Mouse (Mus musculus) ES-CJ7 (cell line): Measurements from ENCODE around the gene Otogl.
A peak's percentile ranks its signal among the peaks of the same experiment; 100 is the strongest.

Experiments
- DNase-seq: peaks from one replicate; pipeline ENCODE4 v3.0.0; 2011; ENCODE audit warnings: low read depth, low spot score

Gene Otogl

GRCm38 (mm10) chr10:107906453-107906852 lies 5.5 kb downstream of the Otogl start:
- no peak for DNase-seq

GRCm38 (mm10) chr10:107905274-107906034 lies 6.5 kb downstream of the Otogl start:
- no peak for DNase-seq

- DNase-seq = no peak
Measured at GRCm38 (mm10) chr10:107901958-107902357, 10.0 kb downstream of the Otogl start.

GRCm38 (mm10) chr10:107901204-107901879 lies 10.6 kb downstream of the Otogl start:
- DNase-seq = no peak

GRCm38 (mm10) chr10:107899946-107900345 lies 12.0 kb downstream of the Otogl start:
- DNase-seq = no peak

- no peak for DNase-seq
Measured at GRCm38 (mm10) chr10:107896158-107896557, 15.8 kb downstream of the Otogl start.

- no peak for DNase-seq
Measured at GRCm38 (mm10) chr10:107894663-107895581, 17.0 kb downstream of the Otogl start.

- no peak for DNase-seq
Measured at GRCm38 (mm10) chr10:107890400-107890799, 21.5 kb downstream of the Otogl start.

GRCm38 (mm10) chr10:107872542-107872941 lies 39.4 kb downstream of the Otogl start:
- no peak for DNase-seq

- no peak for DNase-seq
Measured at GRCm38 (mm10) chr10:107872109-107872508, 39.8 kb downstream of the Otogl start.

GRCm38 (mm10) chr10:107870540-107870939 lies 41.4 kb downstream of the Otogl start:
- DNase-seq = no peak

GRCm38 (mm10) chr10:107868904-107869303 lies 43.0 kb downstream of the Otogl start:
- no peak for DNase-seq

- no peak for DNase-seq
Measured at GRCm38 (mm10) chr10:107867414-107867813, 44.5 kb downstream of the Otogl start.

- DNase-seq = no peak
Measured at GRCm38 (mm10) chr10:107860235-107860917, 51.6 kb downstream of the Otogl start.

- no peak for DNase-seq
Measured at GRCm38 (mm10) chr10:107859220-107859619, 52.7 kb downstream of the Otogl start.

GRCm38 (mm10) chr10:107858684-107859083 lies 53.2 kb downstream of the Otogl start:
- DNase-seq = peak; percentile 50

GRCm38 (mm10) chr10:107844906-107845305 lies 67.0 kb downstream of the Otogl start:
- DNase-seq = no peak

- DNase-seq = no peak
Measured at GRCm38 (mm10) chr10:107834452-107835239, 77.3 kb downstream of the Otogl start.

- no peak for DNase-seq
Measured at GRCm38 (mm10) chr10:107829151-107829550, 82.8 kb downstream of the Otogl start.

GRCm38 (mm10) chr10:107813814-107814483 lies 98.0 kb downstream of the Otogl start:
- no peak for DNase-seq
